ENCODE assay signal across 8 mouse cellular contexts in genomic region chr2:167062497-167062911, GRCm38 (mm10). TPM values are rescaled to one million over a fixed set of nuclear protein-coding genes. Genes with fewer than 3 reads are reported as not detected.
DNase-seq lines count a peak whose midpoint lies in the region; ATAC-seq and TF ChIP-seq lines count a peak whose summit lies in the region.

No protein-coding gene starts in this region.

- 1% methylated on average over 28 of the region's 60 CpGs for whole genome bisulfite sequencing in hindbrain, postnatal 0 days

- peak; percentile 97 for DNase-seq in ZHBTc4 (ENCODE audit: low read depth, low spot score)
- peak; percentile 98 for DNase-seq in gastrocnemius, adult 2 months
- peak; percentile 91 for DNase-seq in hindbrain, postnatal 0 days (ENCODE audit: low spot score)
- peak; percentile 79 to 85 for DNase-seq in left cerebral cortex, postnatal 14 days (ENCODE audit: low spot score in 2 of 2)
- peak; percentile 91 for DNase-seq in mesoderm, embryonic 11.5 days (ENCODE audit: low read depth, low spot score)
- DNase-seq in right cerebral cortex, postnatal 25 days, result peak; percentile 92
- peak; percentile 93 to 96 for DNase-seq in urinary bladder, postnatal 36 days (ENCODE audit: low spot score in 2 of 2)

- peaks cover 21% of the 10 kb centered on the region for H3K36me3 ChIP-seq in hindbrain, postnatal 0 days (ENCODE audit: insufficient read depth, low read length)

- H3K27ac ChIP-seq in gastrocnemius, adult 2 months, result peak overlapping the region; percentile 96
- peak overlapping the region; percentile 88 for H3K27ac ChIP-seq in hindbrain, postnatal 0 days

- TF ChIP-seq CTCF in gastrocnemius, adult 2 months (IDR thresholded peaks at IDR 0.05), result no peak
- TF ChIP-seq CTCF in hindbrain, postnatal 0 days (IDR thresholded peaks at IDR 0.05; ENCODE audit: low read depth), result no peak

- H3K9me3 ChIP-seq in hindbrain, postnatal 0 days (ENCODE audit: low read length), result no peaks in the 10 kb centered on the region

- peak overlapping the region; percentile 95 for H3K9ac ChIP-seq in hindbrain, postnatal 0 days (replicated peaks; ENCODE audit: low read length)

- H3K4me3 ChIP-seq in gastrocnemius, adult 2 months, result peak overlapping the region; percentile 91
- peak overlapping the region; percentile 69 for H3K4me3 ChIP-seq in hindbrain, postnatal 0 days (ENCODE audit: low read length)

- peak overlapping the region; percentile 86 for H3K4me2 ChIP-seq in hindbrain, postnatal 0 days (ENCODE audit: low read depth, low read length)

- peaks cover 16% of the 10 kb centered on the region for H3K4me1 ChIP-seq in hindbrain, postnatal 0 days (ENCODE audit: insufficient read depth, low read length)

- intact Hi-C loops in gastrocnemius, adult 2 months (cut with DNase I), result loop anchor here (5.0 to 10.0 kb wide), 3 partner anchors 45 to 572 kb away; partner anchors contain the start of genes Ddx27, Slc9a8 and Ube2v1
- intact Hi-C loops in left cerebral cortex, postnatal 14 days (cut with DNase I), result loop anchor here (5.0 kb wide), 1 partner anchor 360 kb away; the partner anchor contains the start of gene Slc9a8

- ATAC-seq in common myeloid progenitor, adult 5-6 weeks (replicated peaks; ENCODE audit: low read depth, poor library complexity, severe bottlenecking), result peak; percentile 74
- ATAC-seq in hindbrain, postnatal 0 days, result peak; percentile 92

- H3K27me3 ChIP-seq in hindbrain, postnatal 0 days (ENCODE audit: insufficient read depth, low read length), result no peaks in the 10 kb centered on the region

RNA-seq across cellular contexts. Expression of gene Znfx1, which starts 0.3 kb away (rescaled TPM):
- 15.9 and 18.0 TPM in 2 replicates for total RNA-seq in common myeloid progenitor, adult 5-6 weeks (2017)
- 10 to 100 TPM; 25.2 to 25.8 TPM for total RNA-seq in gastrocnemius, adult 2 months (2021)
- total RNA-seq in hindbrain, postnatal 0 days (2014; rRNA removed), result 31.6 and 34.9 TPM in 2 replicates
- 4.9 and 5.8 TPM in 2 replicates for polyA plus RNA-seq in hindbrain, postnatal 0 days (2015; fragmentation: Nextera tagmentation; extraction: Ambion mirVana)
- total RNA-seq in left cerebral cortex, postnatal 14 days (2021), result 10 to 100 TPM; 41.5 to 43.9 TPM

RNA-seq across cellular contexts. Expression of gene Ddx27, which starts 47.5 kb away (rescaled TPM):
- 117 and 123 TPM in 2 replicates for total RNA-seq in common myeloid progenitor, adult 5-6 weeks (2017)
- 10 to 100 TPM in 1 of 2 experiments, 1 to 10 TPM in 1; 9.3 to 10.1 TPM for total RNA-seq in gastrocnemius, adult 2 months (2021)
- total RNA-seq in hindbrain, postnatal 0 days (2014; rRNA removed), result 27.5 and 29.4 TPM in 2 replicates
- polyA plus RNA-seq in hindbrain, postnatal 0 days (2015; fragmentation: Nextera tagmentation; extraction: Ambion mirVana), result 36.7 and 38.3 TPM in 2 replicates
- total RNA-seq in left cerebral cortex, postnatal 14 days (2021), result 10 to 100 TPM; 29.0 to 31.3 TPM

Comparison
In these comparisons a context has a peak if more than half of its experiments do, and no peak if none do; other contexts are left out.
1. Peak in every context shown above with its lines: DNase-seq, ATAC-seq, H3K4me3 ChIP-seq and H3K27ac ChIP-seq.